Mouse (Mus musculus) embryonic fibroblast, embryonic 13.5 days (primary cell): ENCODE measurements around the gene Crtc3.

ENCODE experiments used
- CTCF ChIP-seq: IDR thresholded peaks from 2 replicates; pipeline ENCODE4 v1.5.1; 2011; ENCODE audit warnings: mild to moderate bottlenecking, control low read depth, low read length, moderate library complexity, borderline replicate concordance; ENCODE audit not compliant: insufficient read depth
- POLR2A ChIP-seq: IDR thresholded peaks from 2 replicates; pipeline ENCODE4 v1.6.1; 2011; ENCODE audit warnings: low read depth, mild to moderate bottlenecking, control low read depth, low read length, moderate library complexity

GRCm38 (mm10) chr7:80555146-80555545 lies 133.5 kb downstream of the Crtc3 start:
- no peak for TF ChIP-seq CTCF
- no peak for TF ChIP-seq POLR2A
